Mouse (Mus musculus) kidney, embryonic 14.5 days (tissue): ENCODE measurements at regions not wholly inside any gene's neighbourhood (a gene's known extent, or its start where the extent isn't known, plus 50 kb on each side); places are given as distances from the start of the nearest gene placed in this dataset.

Experiments used
- ATAC-seq: fragments of 200-750 bp; cut with Nextera tagmentation; 2 replicates; pipeline ENCODE4 v1.8.0; 2017; ENCODE audit warnings: moderate number of reproducible peaks, mild to moderate bottlenecking, moderate TSS enrichment, moderate library complexity; ENCODE audit not compliant: low FRiP score, low TSS enrichment
- H3K27ac ChIP-seq: fragments of 300-500 bp; sonication (generic); 2 replicates; pipeline ENCODE4 v1.5.1; 2014; ENCODE audit warnings: low read depth, mild to moderate bottlenecking, low read length, moderate library complexity, mixed read lengths
- H3K27me3 ChIP-seq: fragments of 300-500 bp; sonication (generic); 2 replicates; pipeline ENCODE4 v1.6.1; 2014; ENCODE audit warnings: mild to moderate bottlenecking, low read length; ENCODE audit not compliant: control insufficient read depth, insufficient read depth
- H3K36me3 ChIP-seq: fragments of 300-500 bp; sonication (generic); 2 replicates; pipeline ENCODE4 v1.6.1; 2014; ENCODE audit warnings: low read length, mixed read lengths; ENCODE audit not compliant: control insufficient read depth, insufficient read depth
- H3K4me1 ChIP-seq: fragments of 300-500 bp; sonication (generic); 2 replicates; pipeline ENCODE4 v1.6.1; 2014; ENCODE audit warnings: low read length, mixed read lengths; ENCODE audit not compliant: control insufficient read depth, insufficient read depth
- H3K4me2 ChIP-seq: fragments of 300-500 bp; sonication (generic); replicated peaks from 2 replicates; pipeline ENCODE4 v1.6.1; 2014; ENCODE audit warnings: low read depth, mild to moderate bottlenecking, low read length
- H3K4me3 ChIP-seq: fragments of 300-500 bp; sonication (generic); 2 replicates; pipeline ENCODE4 v1.5.1; 2014; ENCODE audit warnings: mild to moderate bottlenecking, low read length
- H3K9ac ChIP-seq: fragments of 300-500 bp; sonication (generic); 2 replicates; pipeline ENCODE4 v1.6.1; 2014; ENCODE audit warnings: low read depth, mild to moderate bottlenecking, low read length, moderate library complexity
- H3K9me3 ChIP-seq: fragments of 300-500 bp; sonication (generic); 2 replicates; pipeline ENCODE4 v1.6.1; 2016; ENCODE audit warnings: low read length; ENCODE audit not compliant: control insufficient read depth
- WGBS: fragments of 180-500 bp; shearing (Covaris S2); extraction: QIAGEN DNeasy Blood & Tissue Kit; methylation state at CpG from one replicate; pipeline ENCODE4 v1.1.7; 2014; 5-methylcytosine and 5-hydroxymethylcytosine counted together

GRCm38 (mm10) chr11:112839721-112840494 is 57.9 kb downstream of the Sox9 start:
- no peak overlapping the region for H3K4me3 ChIP-seq
- no peak overlapping the region for H3K27ac ChIP-seq
- no peak overlapping the region for H3K9ac ChIP-seq
- H3K36me3 ChIP-seq = no peaks in the 10 kb centered on the region
- ATAC-seq = no peak
- WGBS = 20% methylated on average over 10 of the region's 10 CpGs
- no peaks in the 10 kb centered on the region for H3K9me3 ChIP-seq
- H3K27me3 ChIP-seq = no peaks in the 10 kb centered on the region
- peaks cover 10% of the 10 kb centered on the region; the same call in 1 of the 2 replicates for H3K4me1 ChIP-seq
- peak overlapping the region; percentile 29; the same call in 1 of the 2 replicates for H3K4me2 ChIP-seq

GRCm38 (mm10) chr11:112840495-112840828 is 58.4 kb downstream of the Sox9 start:
- Histone ChIP-seq H3K36me3 (no peaks in the 10 kb centered on the region), H3K4me3 (no peak overlapping the region), H3K27me3 (no peaks in the 10 kb centered on the region), H3K9ac (no peak overlapping the region), H3K4me2 (peak overlapping the region; percentile 29; the same call in 1 of the 2 replicates), H3K27ac (no peak overlapping the region), H3K9me3 (no peaks in the 10 kb centered on the region), H3K4me1 (peaks cover 7% of the 10 kb centered on the region; the same call in 1 of the 2 replicates)
- no peak; the same call in 1 of the 2 replicates for ATAC-seq
- 13% methylated on average over 10 of the region's 10 CpGs for WGBS

GRCm38 (mm10) chr11:112844258-112844901 is 62.4 kb downstream of the Sox9 start:
- no peaks in the 10 kb centered on the region for H3K27me3 ChIP-seq
- no peak for ATAC-seq
- peaks cover 6% of the 10 kb centered on the region; the same call in 1 of the 2 replicates for H3K4me1 ChIP-seq
- no peak overlapping the region for H3K9ac ChIP-seq
- no peak overlapping the region for H3K4me2 ChIP-seq
- no peak overlapping the region for H3K27ac ChIP-seq
- H3K9me3 ChIP-seq = no peaks in the 10 kb centered on the region
- 71% methylated on average over 8 of the region's 8 CpGs for WGBS
- no peak overlapping the region for H3K4me3 ChIP-seq
- no peaks in the 10 kb centered on the region for H3K36me3 ChIP-seq

- Histone ChIP-seq H3K27ac (no peak overlapping the region), H3K27me3 (no peaks in the 10 kb centered on the region), H3K9ac (no peak overlapping the region), H3K36me3 (no peaks in the 10 kb centered on the region), H3K4me2 (no peak overlapping the region), H3K4me1 (no peaks in the 10 kb centered on the region), H3K4me3 (no peak overlapping the region), H3K9me3 (no peaks in the 10 kb centered on the region)
- 97% methylated on average over 2 of the region's 2 CpGs for WGBS
- no peak for ATAC-seq
Observed at GRCm38 (mm10) chr11:112847146-112847545, 65.1 kb downstream of the Sox9 start.

- no peak for ATAC-seq
- no peaks in the 10 kb centered on the region for H3K9me3 ChIP-seq
- H3K4me3 ChIP-seq = no peak overlapping the region
- H3K9ac ChIP-seq = no peak overlapping the region
- H3K27me3 ChIP-seq = no peaks in the 10 kb centered on the region
- no peak overlapping the region for H3K27ac ChIP-seq
- 83% methylated on average over 3 of the region's 3 CpGs for WGBS
- H3K4me2 ChIP-seq = no peak overlapping the region
- no peaks in the 10 kb centered on the region for H3K36me3 ChIP-seq
- H3K4me1 ChIP-seq = no peaks in the 10 kb centered on the region
Observed at GRCm38 (mm10) chr11:112847851-112848250, 65.8 kb downstream of the Sox9 start.

GRCm38 (mm10) chr11:112849974-112850373 is 68.0 kb downstream of the Sox9 start:
- Histone ChIP-seq H3K4me3 (no peak overlapping the region), H3K4me2 (no peak overlapping the region), H3K9ac (no peak overlapping the region), H3K27ac (no peak overlapping the region), H3K4me1 (no peaks in the 10 kb centered on the region), H3K27me3 (no peaks in the 10 kb centered on the region), H3K9me3 (no peaks in the 10 kb centered on the region), H3K36me3 (no peaks in the 10 kb centered on the region)
- 69% methylated on average over 5 of the region's 5 CpGs for WGBS
- no peak for ATAC-seq

GRCm38 (mm10) chr11:112850532-112851272 is 68.7 kb downstream of the Sox9 start:
- no peak overlapping the region for H3K27ac ChIP-seq
- no peaks in the 10 kb centered on the region for H3K36me3 ChIP-seq
- no peak overlapping the region for H3K4me2 ChIP-seq
- no peak for ATAC-seq
- no peak overlapping the region for H3K4me3 ChIP-seq
- H3K9ac ChIP-seq = no peak overlapping the region
- H3K4me1 ChIP-seq = no peaks in the 10 kb centered on the region
- WGBS = 83% methylated on average over 13 of the region's 13 CpGs
- H3K27me3 ChIP-seq = no peaks in the 10 kb centered on the region
- no peaks in the 10 kb centered on the region for H3K9me3 ChIP-seq

GRCm38 (mm10) chr11:112851321-112851720 is 69.3 kb downstream of the Sox9 start:
- Histone ChIP-seq H3K4me3 (no peak overlapping the region), H3K9ac (no peak overlapping the region), H3K4me2 (no peak overlapping the region), H3K9me3 (no peaks in the 10 kb centered on the region), H3K36me3 (no peaks in the 10 kb centered on the region), H3K27ac (no peak overlapping the region), H3K27me3 (no peaks in the 10 kb centered on the region), H3K4me1 (no peaks in the 10 kb centered on the region)
- ATAC-seq = no peak
- WGBS = 68% methylated on average over 9 of the region's 9 CpGs

GRCm38 (mm10) chr11:112855975-112856374 is 74.0 kb downstream of the Sox9 start:
- no peak overlapping the region for H3K4me3 ChIP-seq
- no peaks in the 10 kb centered on the region for H3K4me1 ChIP-seq
- no peak for ATAC-seq
- 52% methylated on average over 5 of the region's 5 CpGs for WGBS
- H3K9ac ChIP-seq = no peak overlapping the region
- H3K27ac ChIP-seq = no peak overlapping the region
- H3K27me3 ChIP-seq = peaks cover under 1% of the 10 kb centered on the region; the same call in 1 of the 2 replicates
- H3K4me2 ChIP-seq = no peak overlapping the region
- 0 out of 2 replicates have a peak, but pooled peaks cover 2% of the 10 kb centered on the region for H3K9me3 ChIP-seq
- H3K36me3 ChIP-seq = no peaks in the 10 kb centered on the region
